Mouse (Mus musculus): ENCODE measurements around the gene Runx1.

DNA sequence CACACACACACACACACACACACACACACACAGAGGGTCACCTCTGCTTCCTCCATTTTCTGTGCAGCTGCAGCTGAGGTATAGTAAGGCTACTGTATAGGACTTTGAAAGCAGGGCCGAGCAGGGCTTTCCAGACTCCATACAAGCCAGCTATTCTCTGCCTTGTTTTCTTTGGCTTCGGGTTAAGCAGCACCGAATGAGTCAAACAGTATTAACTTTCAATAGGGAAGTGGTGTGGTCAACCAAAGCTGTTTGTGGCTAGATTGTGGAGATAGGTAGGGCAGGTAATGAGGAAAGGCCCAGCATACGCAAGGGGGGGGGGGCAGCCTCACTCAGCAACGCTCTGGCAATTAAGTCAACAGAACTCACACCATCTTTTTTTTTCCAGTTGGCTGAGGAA, 172.1 kb downstream of the Runx1 start:
- TF ChIP-seq CTCF (IDR thresholded peaks at IDR 0.05; ENCODE audit: low read depth) (no peak), EP300 (IDR thresholded peaks at IDR 0.05; ENCODE audit: low read depth) (no peak)

Data from liver, postnatal 0 days (tissue).